Mouse (Mus musculus): ENCODE measurements around the gene Fkbp5.

DNA sequence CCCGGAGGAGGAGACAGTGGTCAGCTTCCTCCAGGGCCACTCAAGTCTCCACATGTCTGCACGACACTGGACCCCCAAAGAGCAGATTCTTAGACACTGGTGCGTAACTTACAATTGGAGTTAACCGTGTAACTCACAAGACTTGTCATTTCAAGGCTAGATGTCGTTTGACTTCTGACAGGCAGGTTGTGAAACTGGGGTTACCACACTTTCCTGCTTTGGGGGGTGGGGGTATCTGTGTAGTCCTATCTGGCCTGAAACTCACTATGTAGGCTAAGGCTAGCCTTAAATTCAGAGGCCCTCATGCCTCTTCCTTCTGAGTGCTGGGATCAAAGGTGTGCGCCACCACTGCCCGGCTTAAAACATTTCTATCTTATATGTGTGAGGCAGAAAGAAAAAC lies 15.2 kb upstream of the Fkbp5 start:
- TF ChIP-seq EP300 (IDR thresholded peaks at IDR 0.05; ENCODE audit: low read depth) (no peak), CTCF (IDR thresholded peaks at IDR 0.05; ENCODE audit: low read depth) (no peak)
